Mouse (Mus musculus): ENCODE results near the gene Rmnd5b.
"Not testable (repeated sequence)": the region's sequence is repeated elsewhere in the genome, so short reads cannot be mapped to it uniquely, and the experiment has no call there.

Gene Rmnd5b

DNA sequence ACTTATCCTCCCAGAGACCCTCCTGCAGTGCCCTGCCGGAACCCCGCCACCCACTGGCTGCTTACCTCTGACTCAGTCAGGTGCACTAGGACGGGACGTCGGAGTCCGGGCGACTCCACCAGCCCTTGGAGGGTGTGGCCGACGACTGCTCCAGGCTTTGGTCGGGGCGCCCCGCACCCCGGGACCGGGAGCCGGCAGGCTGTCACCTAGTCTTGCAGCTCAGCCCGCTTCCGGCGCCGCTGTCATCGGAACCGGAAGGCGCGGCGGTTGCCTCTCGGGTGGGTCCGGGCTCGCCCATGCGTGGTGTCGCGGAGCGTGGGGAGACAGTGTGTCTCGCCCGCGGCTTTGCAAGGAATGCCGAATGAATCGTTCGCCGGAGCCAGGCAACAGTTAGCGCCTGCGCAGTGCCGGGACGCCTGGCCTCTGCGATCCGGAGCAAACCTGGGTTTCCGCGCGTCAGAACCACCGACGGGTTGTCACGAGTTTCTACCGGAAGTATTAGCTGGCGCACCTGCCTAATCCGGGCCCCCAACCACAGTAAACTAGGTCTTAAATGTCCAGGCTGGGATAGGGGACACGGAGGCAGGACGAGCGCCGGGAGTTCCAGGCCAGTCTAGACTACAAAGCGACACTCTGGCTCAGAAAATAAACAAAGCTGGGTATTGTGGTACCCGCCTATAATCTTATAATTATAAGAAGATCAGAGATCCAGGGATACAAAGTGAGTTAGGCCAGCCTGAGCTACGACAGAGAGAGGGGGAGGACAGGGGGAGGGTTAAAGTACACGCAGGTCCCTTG is at the start of gene Rmnd5b:
Gene Rmnd5b, minus strand, starts transcription at position 372 of the 798 bp plus-strand sequence.
- DNase-seq (ENCODE audit: low read depth, low spot score): peak; percentile 93

- no peak for DNase-seq (ENCODE audit: low read depth, low spot score)
Measured at GRCm38 (mm10) chr11:51681976-51682374, 46.3 kb upstream of the Rmnd5b start.

DNA sequence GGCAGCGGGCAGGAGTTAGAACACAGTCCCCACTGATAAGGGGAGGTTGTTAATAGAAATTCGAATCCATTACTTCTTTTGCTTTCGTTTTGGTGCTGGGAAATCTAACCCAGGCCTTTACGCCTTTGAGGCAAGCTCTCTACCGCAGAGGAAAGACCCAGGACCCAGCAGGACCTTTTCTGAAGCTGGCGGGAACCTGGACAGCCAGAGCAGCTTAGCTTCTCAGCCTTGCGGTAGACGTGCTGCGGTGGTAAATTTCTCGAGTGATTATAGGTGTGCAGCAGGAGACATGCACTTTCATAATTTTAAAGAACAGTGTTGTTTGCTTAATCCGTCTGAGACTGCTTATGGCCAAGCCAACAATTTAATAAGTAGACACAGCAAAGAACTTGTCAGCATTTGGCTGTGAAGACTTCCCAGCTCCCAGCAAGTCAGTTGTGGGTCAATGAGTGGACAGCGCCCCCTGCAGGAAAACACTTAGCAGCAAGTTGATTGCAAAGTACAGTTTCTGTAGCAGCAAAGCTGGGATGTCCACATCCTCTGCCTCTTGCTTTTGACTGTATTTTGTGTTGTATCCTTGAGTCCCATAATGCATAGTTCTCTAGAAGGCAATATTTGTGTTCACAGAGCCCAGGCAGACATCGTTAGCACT is 45.8 kb upstream of the Rmnd5b start:
- peak; percentile 93 for DNase-seq (ENCODE audit: low read depth, low spot score)

GRCm38 (mm10) chr11:51679466-51679865 is 43.8 kb upstream of the Rmnd5b start:
- no peak for DNase-seq (ENCODE audit: low read depth, low spot score)

GRCm38 (mm10) chr11:51677737-51678418 is 42.2 kb upstream of the Rmnd5b start:
- DNase-seq (ENCODE audit: low read depth, low spot score): no peak

GRCm38 (mm10) chr11:51675386-51675785 is 39.7 kb upstream of the Rmnd5b start:
- no peak for DNase-seq (ENCODE audit: low read depth, low spot score)

DNA sequence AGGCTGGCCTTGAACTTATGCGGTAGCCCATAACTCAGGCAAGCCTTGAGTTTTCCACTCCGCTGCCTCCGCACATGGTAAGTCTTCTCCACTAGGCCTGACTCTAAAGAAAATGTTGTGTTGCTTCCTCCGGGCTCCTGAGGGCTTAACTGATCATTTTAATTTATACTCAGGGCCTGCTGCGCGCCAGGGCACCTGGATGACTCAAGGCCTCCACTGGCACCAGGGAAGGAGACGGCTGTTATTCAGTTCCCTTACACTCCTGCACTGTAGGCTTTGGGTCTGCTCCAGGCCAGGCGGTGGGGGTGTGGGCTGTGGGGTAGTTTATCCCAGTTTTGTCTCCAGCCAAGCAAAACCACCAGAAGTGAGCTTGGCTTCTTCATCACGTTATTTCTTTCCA is 37.6 kb upstream of the Rmnd5b start:
- no peak for DNase-seq (ENCODE audit: low read depth, low spot score)

- no peak for DNase-seq (ENCODE audit: low read depth, low spot score)
Measured at GRCm38 (mm10) chr11:51671376-51671775, 35.7 kb upstream of the Rmnd5b start.

- DNase-seq (ENCODE audit: low read depth, low spot score): no peak
Measured at GRCm38 (mm10) chr11:51670846-51671245, 35.1 kb upstream of the Rmnd5b start.

- not testable (repeated sequence) for DNase-seq (ENCODE audit: low read depth, low spot score)
Measured at GRCm38 (mm10) chr11:51664747-51665146, 29.1 kb upstream of the Rmnd5b start.

DNA sequence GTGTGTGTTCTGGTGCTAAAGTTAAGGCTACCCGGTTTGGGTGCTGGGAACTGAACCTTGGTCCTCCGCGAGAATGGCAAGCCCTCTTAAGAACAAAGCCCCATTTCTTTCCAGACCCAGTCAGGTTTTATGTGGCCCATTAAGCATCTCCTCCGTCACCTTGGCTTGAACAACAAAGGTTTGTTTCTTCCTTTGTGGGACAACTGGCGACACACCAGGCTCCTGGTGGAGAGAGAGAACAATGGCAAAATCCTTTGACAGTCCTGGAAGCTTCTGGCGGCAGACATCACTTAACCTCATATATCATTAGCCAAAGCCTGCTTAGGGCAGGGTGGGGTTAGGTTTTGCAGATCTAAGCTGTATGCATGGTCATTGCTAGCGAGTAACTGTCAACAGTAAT is 26.9 kb upstream of the Rmnd5b start:
- DNase-seq (ENCODE audit: low read depth, low spot score): no peak

GRCm38 (mm10) chr11:51661867-51662365 is 26.2 kb upstream of the Rmnd5b start:
- DNase-seq (ENCODE audit: low read depth, low spot score): peak; percentile 45

DNA sequence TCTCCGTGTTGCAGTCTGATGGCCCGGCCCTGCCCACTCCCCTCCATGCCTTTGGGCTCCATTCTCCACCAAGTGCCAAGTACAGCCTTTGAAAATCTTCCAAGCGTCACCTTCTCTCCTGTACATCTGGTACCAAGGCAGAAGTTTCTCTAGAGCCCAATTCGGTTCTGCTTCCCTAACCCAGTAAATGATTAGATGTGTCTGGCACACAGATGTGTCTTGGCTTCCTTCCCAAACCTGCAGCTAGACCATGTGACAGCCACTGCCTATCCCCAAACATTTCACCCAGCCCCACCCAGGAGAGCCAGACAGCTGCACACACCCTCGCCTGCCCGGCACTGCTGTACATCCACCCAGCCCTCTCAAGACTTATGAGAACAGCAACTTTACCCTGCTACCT is 23.0 kb upstream of the Rmnd5b start:
- peak; percentile 50 for DNase-seq (ENCODE audit: low read depth, low spot score)

DNA sequence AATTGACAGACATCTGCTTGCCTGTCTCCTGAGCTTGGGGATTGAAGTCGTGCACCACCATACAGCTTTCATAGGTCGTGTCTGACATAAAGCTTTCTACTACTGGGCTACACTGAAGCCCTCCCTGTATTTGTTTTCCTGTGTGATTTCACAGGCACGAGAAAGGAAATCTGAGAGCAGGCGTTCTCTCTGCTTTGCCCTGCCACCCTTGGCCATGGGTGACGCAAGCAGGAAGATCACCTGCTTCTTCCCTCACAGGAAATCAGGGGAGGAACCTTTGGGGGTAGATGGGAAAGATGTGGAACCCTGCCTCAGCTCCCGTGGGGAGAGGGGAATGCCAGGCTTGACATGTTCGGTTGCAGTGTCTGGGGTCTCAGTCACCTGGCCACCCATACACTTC is 22.6 kb upstream of the Rmnd5b start:
- no peak for DNase-seq (ENCODE audit: low read depth, low spot score)

GRCm38 (mm10) chr11:51656798-51657521 is 21.3 kb upstream of the Rmnd5b start:
- DNase-seq (ENCODE audit: low read depth, low spot score): no peak

DNA sequence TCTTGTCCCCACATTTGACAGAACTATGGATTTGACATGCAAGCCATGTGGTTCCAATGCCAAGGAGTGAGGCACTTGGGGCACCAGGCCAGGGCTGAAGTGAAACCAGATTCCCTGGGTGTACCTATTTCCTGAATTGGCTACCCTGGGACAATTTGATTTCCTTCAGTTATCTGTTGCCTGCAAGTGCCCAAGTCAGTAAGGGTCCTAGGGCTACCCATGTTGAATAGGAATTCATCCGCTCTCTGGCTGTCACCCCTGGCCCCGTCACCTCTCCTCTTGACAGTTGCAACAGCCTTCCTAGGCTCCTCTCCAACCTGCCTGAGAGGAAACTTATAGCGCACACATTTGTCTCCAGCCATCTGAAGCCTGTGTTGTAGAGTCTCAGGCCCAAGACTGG is 19.2 kb upstream of the Rmnd5b start:
- no peak for DNase-seq (ENCODE audit: low read depth, low spot score)

DNA sequence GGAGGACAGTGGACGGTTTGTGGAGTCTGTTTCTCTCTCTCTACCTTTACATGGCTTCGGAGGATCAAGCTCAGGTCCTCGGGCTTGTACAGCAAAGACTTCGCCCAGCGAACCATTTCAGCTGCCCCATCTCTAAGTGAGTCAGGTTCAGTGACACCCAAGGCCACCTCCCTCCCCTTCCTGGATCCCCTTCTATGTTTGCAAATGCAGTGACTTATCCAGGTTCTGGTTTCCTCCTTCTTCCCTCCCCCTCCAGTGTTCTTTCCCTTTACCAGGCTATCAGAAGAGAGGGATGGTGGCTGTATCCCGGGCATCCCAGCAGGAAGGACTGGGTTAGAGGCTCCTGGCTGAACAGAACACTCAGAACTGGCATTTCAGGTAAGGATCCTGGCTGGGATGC is 18.0 kb upstream of the Rmnd5b start:
- DNase-seq (ENCODE audit: low read depth, low spot score): no peak

DNA sequence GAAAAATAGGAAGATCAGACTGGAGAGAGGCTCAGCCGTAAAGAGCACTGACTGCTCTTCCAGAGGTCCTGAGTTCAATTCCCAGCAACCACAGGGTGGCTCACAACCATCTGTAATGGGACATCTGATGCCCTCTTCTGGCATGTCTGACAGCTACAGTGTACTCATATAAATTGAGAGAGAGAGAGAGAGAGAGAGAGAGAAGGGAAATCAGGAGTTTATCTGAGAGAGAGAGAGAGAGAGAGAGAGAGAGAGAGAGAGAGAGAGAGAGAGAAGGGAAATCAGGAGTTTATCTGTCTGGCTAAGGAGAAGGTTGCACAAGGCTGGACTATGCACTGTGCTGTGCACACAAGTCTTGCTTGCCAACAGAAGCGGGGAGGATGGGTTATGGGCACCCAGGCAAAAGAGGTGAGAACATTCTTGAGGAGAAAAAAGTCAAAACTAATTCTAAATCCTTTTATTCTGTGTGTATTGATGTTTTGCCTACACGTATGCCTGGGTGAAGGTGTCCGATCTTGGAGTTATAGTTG is 17.3 kb upstream of the Rmnd5b start:
- no peak for DNase-seq (ENCODE audit: low read depth, low spot score)

DNA sequence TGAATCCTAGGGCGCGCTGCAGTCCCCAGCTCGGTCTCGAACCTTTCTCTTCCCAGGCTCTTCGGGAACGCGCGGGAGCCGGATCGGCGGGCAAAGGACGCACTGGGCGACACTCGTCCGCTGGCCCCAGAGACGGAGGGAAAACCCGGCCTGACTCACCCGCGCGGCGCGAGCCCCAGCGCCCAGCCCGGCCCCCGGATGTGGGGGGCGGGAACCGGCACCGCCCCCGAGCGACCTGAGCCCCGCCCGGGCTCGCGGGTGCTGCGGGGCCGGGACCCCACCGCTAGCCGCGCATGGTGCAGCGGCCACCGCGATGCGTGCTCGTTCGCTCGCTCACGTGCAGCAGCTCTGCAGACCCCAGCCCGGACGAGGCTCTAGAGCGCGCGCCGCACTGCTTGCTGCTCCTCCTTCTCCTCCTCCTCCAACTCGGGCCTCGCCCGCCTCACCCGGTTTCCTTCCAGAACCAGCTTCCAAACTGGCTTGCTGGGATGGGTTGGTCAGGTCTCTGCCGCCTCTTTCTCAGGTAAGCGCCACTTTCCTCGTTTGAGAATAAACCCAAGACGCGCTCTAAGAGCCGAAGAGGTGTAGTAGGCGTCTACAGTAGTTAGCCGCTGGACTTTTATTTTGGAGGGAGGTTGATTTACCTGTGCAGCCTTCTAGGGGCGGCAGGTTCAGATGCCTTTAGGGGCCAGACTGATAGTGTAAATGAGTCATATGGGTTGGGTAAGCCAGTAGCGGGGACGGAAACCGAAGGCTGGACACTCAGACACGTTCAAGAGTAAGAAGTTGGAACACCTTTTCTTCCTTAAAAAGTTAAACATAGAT is 15.2 kb upstream of the Rmnd5b start, which contains the start of the genes N4bp3 and D930048N14Rik:
Gene N4bp3, minus strand, starts transcription at position 152 of the 825 bp plus-strand sequence.
Gene D930048N14Rik, plus strand, starts transcription at position 264 of the 825 bp plus-strand sequence.
- DNase-seq (ENCODE audit: low read depth, low spot score): peak; percentile 65

DNA sequence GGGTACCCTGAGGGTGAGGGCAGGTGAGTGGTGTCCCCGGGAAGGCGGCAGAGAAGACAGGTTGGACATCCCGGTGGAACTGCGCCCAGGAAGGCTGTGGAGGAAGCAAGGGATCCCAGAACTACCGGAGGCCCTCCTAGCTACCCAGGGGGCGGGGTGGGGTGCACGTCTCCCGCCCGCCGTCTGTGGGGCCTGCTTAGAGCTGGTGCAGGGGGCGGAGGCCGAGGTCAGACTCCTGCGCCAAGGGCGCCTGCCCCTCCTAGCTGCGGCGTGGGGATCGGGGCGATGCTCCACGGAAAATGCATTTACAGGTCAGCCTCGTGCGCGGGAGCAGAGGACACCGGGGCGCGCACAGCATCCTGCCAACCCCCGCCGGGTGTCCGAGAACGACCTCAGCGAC is 14.6 kb upstream of the Rmnd5b start:
- DNase-seq (ENCODE audit: low read depth, low spot score): peak; percentile 40

- DNase-seq (ENCODE audit: low read depth, low spot score): peak; percentile 71
Measured at GRCm38 (mm10) chr11:51649889-51650199, 14.1 kb upstream of the Rmnd5b start.
